Mouse (Mus musculus): ENCODE results near the gene Creb3l4. TPM values are rescaled to one million over a fixed set of nuclear protein-coding genes. Genes with fewer than 3 reads are reported as not detected.

Gene Creb3l4
- total and polyA plus RNA-seq, 3 experiments = 0.21 to 0.89 (median 0.59) TPM

DNA sequence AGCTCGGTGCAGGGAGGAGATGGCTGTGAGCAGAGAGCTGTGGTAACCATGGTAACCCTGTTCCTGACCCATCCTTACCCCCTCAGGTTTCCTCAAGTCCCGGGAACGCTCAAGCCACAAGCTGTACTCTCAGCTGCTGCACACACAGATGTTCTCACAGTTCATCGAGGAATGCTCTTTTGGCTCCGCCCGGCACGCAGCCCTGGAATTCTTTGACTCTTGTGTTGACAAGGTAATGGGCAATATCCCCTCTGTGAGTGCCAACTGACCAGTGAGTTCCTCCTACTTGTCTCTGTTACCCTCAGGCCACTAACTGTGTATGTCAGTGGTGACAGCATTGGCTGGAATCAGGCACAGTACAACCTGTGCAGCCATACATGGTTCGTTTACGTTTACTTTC, 28.9 kb upstream of the Creb3l4 start:
- no peak for DNase-seq (ENCODE audit: extremely low read depth)
- peaks cover 13 to 20% of the 10 kb centered on the region in 2 experiments for H3K4me1 ChIP-seq (ENCODE audit: control insufficient read depth in 1 of 2, insufficient read depth in 2 of 2)
- in situ Hi-C loops (cut with MboI; ENCODE audit: low pct_ligation_motif_present, low pct_unique_long_range_greater_than_20kb, low sequenced_read_pairs) (no loop called here), dilution Hi-C loops (cut with MboI; ENCODE audit: extremely low pct_ligation_motif_present, extremely low pct_unique_long_range_greater_than_20kb, low sequenced_read_pairs) (no loop called here)
- H3K36me3 ChIP-seq (replicated peaks in 1 of 2; ENCODE audit: control insufficient read depth in 1 of 2, insufficient read depth in 1 of 2, low read length in 1 of 2) = peaks cover 85 to 97% of the 10 kb centered on the region in 2 experiments
- no peak overlapping the region for H3K9ac ChIP-seq (ENCODE audit: insufficient read depth, low read depth)
- TF ChIP-seq SIN3A (IDR thresholded peaks at IDR 0.05; ENCODE audit: low read length) (no peak), E2F4 (IDR thresholded peaks at IDR 0.05; ENCODE audit: insufficient replicate concordance, low read depth, low read length) (no peak), PAX5 (IDR thresholded peaks at IDR 0.05; ENCODE audit: low read length) (no peak), ZKSCAN1 (IDR thresholded peaks at IDR 0.05; ENCODE audit: borderline replicate concordance, low read depth, low read length) (no peak), JUN (IDR thresholded peaks at IDR 0.05; ENCODE audit: insufficient read depth, low read depth, low read length) (no peak), ZNF384 (IDR thresholded peaks at IDR 0.05; ENCODE audit: low read depth, low read length) (no peak), MEF2A (IDR thresholded peaks at IDR 0.05; ENCODE audit: borderline replicate concordance, low read depth, low read length) (no peak), ELF1 (IDR thresholded peaks at IDR 0.05; ENCODE audit: low read depth, low read length) (no peak), EP300 (IDR thresholded peaks at IDR 0.05; ENCODE audit: low read length) (no peak), IRF4 (IDR thresholded peaks at IDR 0.05; ENCODE audit: low read depth, low read length) (no peak), TBP (conservative IDR thresholded peaks at IDR 0.05; ENCODE audit: low read depth, low read length) (no peak), UBTF (IDR thresholded peaks at IDR 0.05; ENCODE audit: low read depth, low read length) (no peak), ZC3H11A (IDR thresholded peaks at IDR 0.05; ENCODE audit: low read depth, low read length) (no peak), KAT2A (IDR thresholded peaks at IDR 0.05; ENCODE audit: insufficient replicate concordance, low read length) (no peak), HCFC1 (IDR thresholded peaks at IDR 0.05; ENCODE audit: low read depth, low read length) (no peak), BHLHE40 (IDR thresholded peaks at IDR 0.05; ENCODE audit: low read depth, low read length) (no peak), CHD1 (IDR thresholded peaks at IDR 0.05; ENCODE audit: low read depth, low read length) (no peak), MAFK (IDR thresholded peaks at IDR 0.05; ENCODE audit: insufficient replicate concordance, low read length) (no peak), GABPA (IDR thresholded peaks at IDR 0.05; ENCODE audit: insufficient replicate concordance, low read depth, low read length) (no peak)
- no peak overlapping the region for H3K27ac ChIP-seq (ENCODE audit: insufficient read depth, low read depth)
- no peaks in the 10 kb centered on the region for H3K9me3 ChIP-seq (replicated peaks; ENCODE audit: low read length)
- H3K79me2 ChIP-seq (replicated peaks; ENCODE audit: control insufficient read depth, extremely low read depth, insufficient read depth, poor library complexity, severe bottlenecking) = peaks cover 20% of the 10 kb centered on the region
- no peaks in the 10 kb centered on the region for H3K27me3 ChIP-seq (replicated peaks)
- no peak overlapping the region for H3K4me3 ChIP-seq (replicated peaks in 1 of 3; ENCODE audit: low read depth in 2 of 3, low read length in 2 of 3, poor library complexity in 1 of 3)
- no peak overlapping the region for H3K4me2 ChIP-seq (ENCODE audit: insufficient read depth, low read depth, poor library complexity, severe bottlenecking)

DNA sequence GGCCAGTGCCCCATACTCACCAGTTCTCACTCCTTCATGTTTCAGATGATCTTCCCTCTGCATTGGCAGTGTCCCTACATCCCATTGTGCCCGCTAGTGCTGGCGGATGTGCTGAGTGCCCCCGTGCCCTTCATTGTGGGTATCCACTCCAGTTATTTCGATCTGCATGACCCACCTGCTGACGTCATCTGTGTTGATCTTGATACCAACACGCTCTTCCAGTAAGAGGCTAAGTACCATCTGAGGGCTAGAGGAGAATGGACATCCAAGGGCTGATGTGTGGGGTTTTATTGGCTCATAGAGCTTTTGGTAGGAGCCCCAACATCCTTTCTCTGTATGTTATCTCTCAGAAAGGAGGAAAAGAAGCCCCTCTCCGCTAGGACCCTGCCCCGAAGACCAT, 27.5 kb upstream of the Creb3l4 start:
- Histone ChIP-seq H3K9me3 (replicated peaks; ENCODE audit: low read length) (no peaks in the 10 kb centered on the region), H3K36me3 (replicated peaks in 1 of 2; ENCODE audit: control insufficient read depth in 1 of 2, insufficient read depth in 1 of 2, low read length in 1 of 2) (peaks cover 72 to 83% of the 10 kb centered on the region in 2 experiments), H3K4me3 (replicated peaks in 1 of 3; ENCODE audit: low read depth in 2 of 3, low read length in 2 of 3, poor library complexity in 1 of 3) (no peak overlapping the region), H3K4me1 (ENCODE audit: control insufficient read depth in 1 of 2, insufficient read depth in 2 of 2) (peaks cover 13 to 20% of the 10 kb centered on the region in 2 experiments), H3K27me3 (replicated peaks) (no peaks in the 10 kb centered on the region), H3K27ac (ENCODE audit: insufficient read depth, low read depth) (no peak overlapping the region), H3K9ac (ENCODE audit: insufficient read depth, low read depth) (no peak overlapping the region), H3K4me2 (ENCODE audit: insufficient read depth, low read depth, poor library complexity, severe bottlenecking) (no peak overlapping the region), H3K79me2 (replicated peaks; ENCODE audit: control insufficient read depth, extremely low read depth, insufficient read depth, poor library complexity, severe bottlenecking) (peaks cover 28% of the 10 kb centered on the region)
- dilution Hi-C loops (cut with MboI; ENCODE audit: extremely low pct_ligation_motif_present, extremely low pct_unique_long_range_greater_than_20kb, low sequenced_read_pairs) = no loop called here
- TF ChIP-seq KAT2A (IDR thresholded peaks at IDR 0.05; ENCODE audit: insufficient replicate concordance, low read length) (no peak), USF1 (IDR thresholded peaks at IDR 0.05; ENCODE audit: low read depth, low read length) (no peak), POLR2A (IDR thresholded peaks at IDR 0.05; ENCODE audit: low read depth, low read length) (no peak), SMC3 (IDR thresholded peaks at IDR 0.05; ENCODE audit: low read depth, low read length) (no peak), RAD21 (IDR thresholded peaks at IDR 0.05; ENCODE audit: low read depth, low read length) (no peak), IRF4 (IDR thresholded peaks at IDR 0.05; ENCODE audit: low read depth, low read length) (no peak), ETS1 (conservative IDR thresholded peaks at IDR 0.05; ENCODE audit: low read depth, low read length) (no peak), BHLHE40 (IDR thresholded peaks at IDR 0.05; ENCODE audit: low read depth, low read length) (no peak), ZNF384 (IDR thresholded peaks at IDR 0.05; ENCODE audit: low read depth, low read length) (no peak), MEF2A (IDR thresholded peaks at IDR 0.05; ENCODE audit: borderline replicate concordance, low read depth, low read length) (no peak), CTCF (conservative IDR thresholded peaks at IDR 0.05 in 1 of 2, IDR thresholded peaks at IDR 0.05 in 1 of 2; ENCODE audit: low read depth in 2 of 2, low read length in 2 of 2) (no peak), GABPA (IDR thresholded peaks at IDR 0.05; ENCODE audit: insufficient replicate concordance, low read depth, low read length) (no peak), POLR2AphosphoS2 (IDR thresholded peaks at IDR 0.05; ENCODE audit: low read depth, low read length) (no peak), JUND (conservative IDR thresholded peaks at IDR 0.05; ENCODE audit: low read depth, low read length) (no peak), MXI1 (IDR thresholded peaks at IDR 0.05; ENCODE audit: low read depth, low read length) (no peak)
- in situ Hi-C loops (cut with MboI; ENCODE audit: low pct_ligation_motif_present, low pct_unique_long_range_greater_than_20kb, low sequenced_read_pairs) = no loop called here
- DNase-seq (ENCODE audit: extremely low read depth) = no peak
